In genomic region chr10:68783856-68784255, GRCm38 (mm10) we compare ENCODE assay signal across 33 mouse cellular contexts.
"Had no signal": no experiment of that assay in that cellular context is flagged by ENCODE, and none has a peak within 500 bp of the region (broad histone marks: within the 10 kb centered on the region; RNA-seq: fewer than 3 reads in every experiment).

No protein-coding gene starts in this region.

- ATAC-seq: hindbrain, embryonic 16.5 days; hindbrain, postnatal 0 days; intestine, embryonic 15.5 days; intestine, embryonic 16.5 days; intestine, postnatal 0 days had no signal

- H3K9me3 ChIP-seq: heart, embryonic 10.5 days; heart, embryonic 12.5 days; heart, embryonic 13.5 days; heart, embryonic 15.5 days; hindbrain, embryonic 10.5 days; hindbrain, embryonic 12.5 days; hindbrain, embryonic 13.5 days; hindbrain, embryonic 15.5 days; intestine, embryonic 15.5 days; kidney, embryonic 15.5 days had no signal

- H3K27ac ChIP-seq: heart, embryonic 10.5 days; heart, embryonic 13.5 days; heart, embryonic 15.5 days; hindbrain, embryonic 10.5 days; hindbrain, embryonic 12.5 days; hindbrain, embryonic 13.5 days; hindbrain, embryonic 14.5 days; hindbrain, embryonic 15.5 days; hindbrain, postnatal 0 days; intestine, embryonic 15.5 days; kidney, embryonic 15.5 days; kidney, postnatal 0 days; layer of hippocampus, adult 2 months had no signal

- H3K4me2 ChIP-seq: heart, embryonic 11.5 days; heart, embryonic 12.5 days; heart, embryonic 13.5 days; heart, embryonic 15.5 days; hindbrain, embryonic 12.5 days; hindbrain, embryonic 13.5 days; hindbrain, embryonic 14.5 days; hindbrain, embryonic 15.5 days; intestine, embryonic 15.5 days; kidney, embryonic 15.5 days had no signal

- H3K36me3 ChIP-seq: heart, embryonic 10.5 days; heart, embryonic 12.5 days; heart, embryonic 13.5 days; heart, embryonic 15.5 days; hindbrain, embryonic 10.5 days; hindbrain, embryonic 12.5 days; hindbrain, embryonic 13.5 days; hindbrain, embryonic 15.5 days; intestine, embryonic 15.5 days; kidney, embryonic 15.5 days had no signal

- H3K9ac ChIP-seq: heart, embryonic 12.5 days; heart, embryonic 13.5 days; heart, embryonic 15.5 days; hindbrain, embryonic 12.5 days; hindbrain, embryonic 13.5 days; hindbrain, embryonic 14.5 days; hindbrain, embryonic 15.5 days; intestine, embryonic 15.5 days; kidney, embryonic 15.5 days had no signal

- H3K27me3 ChIP-seq: heart, embryonic 12.5 days; heart, embryonic 13.5 days; heart, embryonic 15.5 days; hindbrain, embryonic 12.5 days; hindbrain, embryonic 13.5 days; hindbrain, embryonic 15.5 days; intestine, embryonic 15.5 days; kidney, embryonic 15.5 days had no signal

- H3K4me1 ChIP-seq: heart, embryonic 10.5 days; heart, embryonic 12.5 days; heart, embryonic 13.5 days; heart, embryonic 15.5 days; hindbrain, embryonic 10.5 days; hindbrain, embryonic 12.5 days; hindbrain, embryonic 13.5 days; hindbrain, embryonic 15.5 days; kidney, embryonic 15.5 days had no signal

- H3K4me3 ChIP-seq: heart, embryonic 10.5 days; heart, embryonic 12.5 days; heart, embryonic 13.5 days; heart, embryonic 15.5 days; hindbrain, embryonic 10.5 days; hindbrain, embryonic 12.5 days; hindbrain, embryonic 13.5 days; hindbrain, embryonic 15.5 days; intestine, embryonic 15.5 days; kidney, embryonic 15.5 days; layer of hippocampus, adult 2 months had no signal

- DNase-seq: heart, postnatal 10 days; heart, postnatal 14 days; heart, postnatal 36 days; heart, postnatal 4 days; kidney, adult 11 months; kidney, adult 18-20 months; kidney, adult 2 months; kidney, adult 8-10 months; kidney, adult 9 months; kidney, postnatal 10 days; kidney, postnatal 14 days; kidney, postnatal 25 days; kidney, postnatal 36 days; kidney, postnatal 4 days; layer of hippocampus, postnatal 36 days had no signal
